Mouse (Mus musculus): ENCODE measurements around the gene Adcy2.

DNA sequence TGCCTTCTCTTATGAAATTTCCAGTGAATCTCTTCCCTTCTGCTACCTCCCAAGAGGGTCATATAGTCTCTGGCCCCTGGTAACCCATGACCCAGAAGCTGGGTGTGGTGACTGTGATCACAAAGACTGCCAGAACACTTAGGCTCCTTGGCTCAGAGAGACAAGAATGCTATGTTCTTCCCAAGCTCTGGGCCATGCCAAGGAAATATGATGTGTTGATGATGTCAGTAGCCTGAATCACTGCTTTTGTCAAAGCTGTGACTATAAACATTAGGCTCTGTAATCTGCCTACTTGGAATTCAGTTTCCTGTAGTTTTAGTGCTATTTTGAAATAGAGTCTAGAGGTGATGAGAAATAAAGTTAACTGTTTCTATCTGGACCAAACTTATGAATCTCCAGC is 206.1 kb downstream of the Adcy2 start:
- TF ChIP-seq CTCF (IDR thresholded peaks at IDR 0.05; ENCODE audit: low read depth, low read length) (no peak), POLR2A (IDR thresholded peaks at IDR 0.05; ENCODE audit: insufficient read depth, low read length) (no peak), EP300 (IDR thresholded peaks at IDR 0.05; ENCODE audit: insufficient read depth, low read depth, low read length) (no peak)

All from ES-Bruce4 (cell line).